Comparison of ENCODE assay signal across 8 mouse cellular contexts in genomic region chr6:61179949-61180755, GRCm38 (mm10). TPM values are rescaled to one million over a fixed set of nuclear protein-coding genes. Genes with fewer than 3 reads are reported as not detected.
DNase-seq lines count a peak whose midpoint lies in the region; ATAC-seq and TF ChIP-seq lines count a peak whose summit lies in the region.

Gene Ccser1 (plus strand): TSS chr6:61180324.

- H3K4me1 ChIP-seq in ES-Bruce4 (ENCODE audit: control insufficient read depth, insufficient read depth, low read length), result no peaks in the 10 kb centered on the region
- H3K4me1 ChIP-seq in forebrain, embryonic 14.5 days (ENCODE audit: control insufficient read depth, insufficient read depth, low read length), result peaks cover 10% of the 10 kb centered on the region; the same call in 1 of the 2 replicates
- no peaks in the 10 kb centered on the region for H3K4me1 ChIP-seq in heart, postnatal 0 days (ENCODE audit: control insufficient read depth, insufficient read depth)
- H3K4me1 ChIP-seq in liver, embryonic 15.5 days (replicated peaks), result 0 out of 2 replicates have a peak, but pooled peaks cover 4% of the 10 kb centered on the region
- H3K4me1 ChIP-seq in neural tube, embryonic 13.5 days (replicated peaks), result peaks cover 32% of the 10 kb centered on the region

- peak within 1 kb of the TSS; percentile 71 for H3K4me2 ChIP-seq in forebrain, embryonic 14.5 days (ENCODE audit: low read length)
- H3K4me2 ChIP-seq in heart, postnatal 0 days (ENCODE audit: low read depth, low read length), result peak within 1 kb of the TSS; percentile 96
- peak within 1 kb of the TSS; percentile 79 for H3K4me2 ChIP-seq in liver, embryonic 15.5 days
- H3K4me2 ChIP-seq in neural tube, embryonic 13.5 days, result peak within 1 kb of the TSS; percentile 85

- TF ChIP-seq EP300 in ES-Bruce4 (IDR thresholded peaks at IDR 0.05; ENCODE audit: insufficient read depth, low read depth, low read length), result no peak
- TF ChIP-seq EP300 in heart, postnatal 0 days (IDR thresholded peaks at IDR 0.05; ENCODE audit: low read depth), result no peak

- no peaks in the 10 kb centered on the region for H3K36me3 ChIP-seq in ES-Bruce4 (ENCODE audit: control insufficient read depth, insufficient read depth, low read length, poor library complexity, severe bottlenecking)
- no peaks in the 10 kb centered on the region for H3K36me3 ChIP-seq in forebrain, embryonic 14.5 days (ENCODE audit: control insufficient read depth, insufficient read depth, low read length)
- H3K36me3 ChIP-seq in heart, postnatal 0 days (replicated peaks; ENCODE audit: control insufficient read depth, insufficient read depth, low read length), result no peaks in the 10 kb centered on the region
- no peaks in the 10 kb centered on the region for H3K36me3 ChIP-seq in liver, embryonic 15.5 days (replicated peaks)
- no peaks in the 10 kb centered on the region for H3K36me3 ChIP-seq in neural tube, embryonic 13.5 days

- TF ChIP-seq CTCF in ES-Bruce4 (IDR thresholded peaks at IDR 0.05; ENCODE audit: low read depth, low read length), result no peak
- no peak for TF ChIP-seq CTCF in heart, postnatal 0 days (IDR thresholded peaks at IDR 0.05; ENCODE audit: low read depth)

- no peak for TF ChIP-seq POLR2A in ES-Bruce4 (IDR thresholded peaks at IDR 0.05; ENCODE audit: insufficient read depth, low read length)

- DNase-seq in c-Kit-positive CD71-positive TER-119-negative erythroid progenitor cells, embryonic 14.5 days (ENCODE audit: low read depth), result peak; percentile 1
- peak; percentile 77 for DNase-seq in forebrain, embryonic 14.5 days (ENCODE audit: low spot score)
- DNase-seq in heart, postnatal 0 days (ENCODE audit: low spot score), result peak; percentile 53
- peak; percentile 62 to 82 for DNase-seq in kidney, postnatal 25 days
- DNase-seq in testis, postnatal 14 days (ENCODE audit: low spot score), result peak; percentile 25

- under 1% methylated on average over 62 of the region's 105 CpGs for WGBS in forebrain, embryonic 14.5 days
- under 1% methylated on average over 71 of the region's 105 CpGs for WGBS in heart, postnatal 0 days
- WGBS in liver, embryonic 15.5 days (ENCODE audit: insufficient replicate concordance), result under 1% methylated on average over 103 of the region's 105 CpGs
- WGBS in neural tube, embryonic 13.5 days, result under 1% methylated on average over 93 of the region's 105 CpGs

- H3K27ac ChIP-seq in ES-Bruce4 (ENCODE audit: insufficient read depth, low read length), result no peak within 1 kb of the TSS
- peak within 1 kb of the TSS; percentile 94 for H3K27ac ChIP-seq in forebrain, embryonic 14.5 days (ENCODE audit: low read depth, low read length)
- peak within 1 kb of the TSS; percentile 43; the same call in 1 of the 2 replicates for H3K27ac ChIP-seq in heart, postnatal 0 days (ENCODE audit: low read depth)
- no peak within 1 kb of the TSS for H3K27ac ChIP-seq in liver, embryonic 15.5 days (replicated peaks)
- peak within 1 kb of the TSS; percentile 96 for H3K27ac ChIP-seq in neural tube, embryonic 13.5 days (replicated peaks)

- H3K27me3 ChIP-seq in ES-Bruce4 (ENCODE audit: control insufficient read depth, insufficient read depth, low read length, poor library complexity, severe bottlenecking), result peaks cover 6% of the 10 kb centered on the region; the same call in 1 of the 2 replicates
- no peaks in the 10 kb centered on the region for H3K27me3 ChIP-seq in forebrain, embryonic 14.5 days (replicated peaks; ENCODE audit: control insufficient read depth, insufficient read depth, low read length)
- H3K27me3 ChIP-seq in heart, postnatal 0 days (ENCODE audit: control insufficient read depth, insufficient read depth, low read length), result peaks cover 7% of the 10 kb centered on the region; the same call in 1 of the 2 replicates
- peaks cover 37% of the 10 kb centered on the region for H3K27me3 ChIP-seq in liver, embryonic 15.5 days
- no peaks in the 10 kb centered on the region for H3K27me3 ChIP-seq in neural tube, embryonic 13.5 days

- peak within 1 kb of the TSS; percentile 68 for H3K9ac ChIP-seq in ES-Bruce4 (ENCODE audit: low read depth, poor library complexity, severe bottlenecking)
- H3K9ac ChIP-seq in forebrain, embryonic 14.5 days (ENCODE audit: low read length), result peak within 1 kb of the TSS; percentile 93
- H3K9ac ChIP-seq in heart, postnatal 0 days (replicated peaks; ENCODE audit: low read depth, low read length), result peak within 1 kb of the TSS; percentile 42
- no peak within 1 kb of the TSS for H3K9ac ChIP-seq in liver, embryonic 15.5 days
- peak within 1 kb of the TSS; percentile 91 for H3K9ac ChIP-seq in neural tube, embryonic 13.5 days

- no peaks in the 10 kb centered on the region for H3K9me3 ChIP-seq in ES-Bruce4 (replicated peaks; ENCODE audit: control insufficient read depth, insufficient read depth, low read length, poor library complexity, severe bottlenecking)
- no peaks in the 10 kb centered on the region for H3K9me3 ChIP-seq in forebrain, embryonic 14.5 days (replicated peaks; ENCODE audit: control insufficient read depth, low read length)
- H3K9me3 ChIP-seq in heart, postnatal 0 days (replicated peaks; ENCODE audit: control insufficient read depth, low read length), result no peaks in the 10 kb centered on the region
- no peaks in the 10 kb centered on the region for H3K9me3 ChIP-seq in liver, embryonic 15.5 days (replicated peaks)
- no peaks in the 10 kb centered on the region for H3K9me3 ChIP-seq in neural tube, embryonic 13.5 days

- ATAC-seq in forebrain, embryonic 14.5 days, result peak; percentile 88
- ATAC-seq in heart, postnatal 0 days (ENCODE audit: insufficient read depth, low read depth), result peak; percentile 90
- peak; percentile 37; the same call in 1 of the 2 replicates for ATAC-seq in liver, embryonic 15.5 days (ENCODE audit: insufficient read depth)
- peak; percentile 92 for ATAC-seq in neural tube, embryonic 13.5 days (ENCODE audit: low read depth)

- peak within 1 kb of the TSS; percentile 60 for H3K4me3 ChIP-seq in ES-Bruce4 (ENCODE audit: low read depth, low read length)
- peak within 1 kb of the TSS; percentile 89 for H3K4me3 ChIP-seq in forebrain, embryonic 14.5 days (ENCODE audit: low read depth, low read length)
- peak within 1 kb of the TSS; percentile 67 for H3K4me3 ChIP-seq in heart, postnatal 0 days (ENCODE audit: low read depth, low read length)
- peak within 1 kb of the TSS; percentile 50 for H3K4me3 ChIP-seq in liver, embryonic 15.5 days (replicated peaks)
- H3K4me3 ChIP-seq in neural tube, embryonic 13.5 days, result peak within 1 kb of the TSS; percentile 82

RNA-seq across cellular contexts. Expression of gene Ccser1, which starts in this region (rescaled TPM):
- polyA plus RNA-seq in ES-Bruce4 (2011; ENCODE audit: insufficient read depth, insufficient read length, low read depth, missing spikeins), result 1.1 and 1.5 TPM in 2 replicates
- 16.9 and 18.3 TPM in 2 replicates for polyA plus RNA-seq in forebrain, embryonic 14.5 days (2014; fragmentation: Nextera tagmentation; extraction: Ambion mirVana)
- 0.34 and 1.9 TPM in 2 replicates for total RNA-seq in heart, postnatal 0 days (2014; rRNA removed; ENCODE audit: low replicate concordance)
- polyA plus RNA-seq in heart, postnatal 0 days (2015; fragmentation: Nextera tagmentation; extraction: Ambion mirVana), result 1.4 TPM in 2 replicates
- 0.23 TPM in 2 replicates for polyA plus RNA-seq in liver, embryonic 15.5 days (2015; fragmentation: Nextera tagmentation; extraction: Ambion mirVana)
- polyA plus RNA-seq in neural tube, embryonic 13.5 days (2015; fragmentation: Nextera tagmentation; extraction: Ambion mirVana), result 20.7 and 23.1 TPM in 2 replicates

Comparison
In these comparisons a context has a peak if more than half of its experiments do, and no peak if none do; other contexts are left out.
1. Peak in ATAC-seq, H3K4me3 ChIP-seq and H3K4me2 ChIP-seq in liver, embryonic 15.5 days; RNA of the gene not detected or under 1 TPM.
2. H3K27ac ChIP-seq: peak in forebrain, embryonic 14.5 days (single experiment), heart, postnatal 0 days (single experiment) and neural tube, embryonic 13.5 days (single experiment); none in ES-Bruce4 (single experiment) and liver, embryonic 15.5 days (single experiment).
3. DNase-seq: peak in every context shown above with its lines; median percentile 77 in forebrain, embryonic 14.5 days; 72 in kidney, postnatal 25 days; 53 in heart, postnatal 0 days; 25 in testis, postnatal 14 days; 1 in c-Kit-positive CD71-positive TER-119-negative erythroid progenitor cells, embryonic 14.5 days.
4. ATAC-seq: peak in every context shown above with its lines; median percentile 92 in neural tube, embryonic 13.5 days; 90 in heart, postnatal 0 days; 88 in forebrain, embryonic 14.5 days; 37 in liver, embryonic 15.5 days.
5. Peak in every context shown above with its lines, with median percentiles within 50 percentile points of each other: H3K4me3 ChIP-seq and H3K4me2 ChIP-seq.